Mouse (Mus musculus): ENCODE results near the gene Ccser1. TPM values are rescaled to one million over a fixed set of nuclear protein-coding genes. Genes with fewer than 3 reads are reported as not detected.

The Ccser1 gene
- total RNA-seq (2021) = 1 to 10 TPM; 1.1 to 2.8 TPM
- long read RNA-seq, experiment 1, partial matches to known transcripts = 1 of 4 reads
- long read RNA-seq, experiment 1, other reads (novel, unspliced or antisense) = 3 of 4 reads
- long read RNA-seq, experiment 2, partial matches to known transcripts = 0 of 1 reads
- long read RNA-seq, experiment 2, other reads (novel, unspliced or antisense) = 1 of 1 reads

GRCm38 (mm10) chr6:61179949-61180755 lies at the start of gene Ccser1:
Ccser1 (plus strand) TSS chr6:61180324.
- DNase-seq = peak; percentile 40 to 54

GRCm38 (mm10) chr6:61136436-61136835 lies 43.7 kb upstream of the Ccser1 start:
- DNase-seq = no peak

- DNase-seq = no peak
Observed at GRCm38 (mm10) chr6:61143031-61143430, 37.1 kb upstream of the Ccser1 start.

GRCm38 (mm10) chr6:61152924-61153323 lies 27.2 kb upstream of the Ccser1 start:
- DNase-seq = no peak

- no peak for DNase-seq
Observed at GRCm38 (mm10) chr6:61154654-61155053, 25.5 kb upstream of the Ccser1 start.

GRCm38 (mm10) chr6:61155059-61155629 lies 25.0 kb upstream of the Ccser1 start:
- DNase-seq = no peak

- DNase-seq = no peak
Observed at GRCm38 (mm10) chr6:61155718-61156117, 24.4 kb upstream of the Ccser1 start.

GRCm38 (mm10) chr6:61162117-61162516 lies 18.0 kb upstream of the Ccser1 start:
- DNase-seq = no peak

GRCm38 (mm10) chr6:61166891-61167290 lies 13.2 kb upstream of the Ccser1 start:
- no peak for DNase-seq

GRCm38 (mm10) chr6:61176126-61176525 lies 4.0 kb upstream of the Ccser1 start:
- no peak for DNase-seq

GRCm38 (mm10) chr6:61177476-61177875 lies 2.6 kb upstream of the Ccser1 start:
- no peak for DNase-seq

GRCm38 (mm10) chr6:61179641-61179948 lies 529 bp upstream of the Ccser1 start:
- no peak for DNase-seq

GRCm38 (mm10) chr6:61180756-61181191 lies 650 bp downstream of the Ccser1 start:
- DNase-seq = peak in 1 of 2 experiments; percentile 5

GRCm38 (mm10) chr6:61189029-61189428 lies 8.9 kb downstream of the Ccser1 start:
- no peak for DNase-seq

- no peak for DNase-seq
Observed at GRCm38 (mm10) chr6:61191597-61192386, 11.7 kb downstream of the Ccser1 start.

GRCm38 (mm10) chr6:61203344-61203743 lies 23.2 kb downstream of the Ccser1 start:
- DNase-seq = no peak

- DNase-seq = no peak
Observed at GRCm38 (mm10) chr6:61206042-61206441, 25.9 kb downstream of the Ccser1 start.

GRCm38 (mm10) chr6:61206619-61207018 lies 26.5 kb downstream of the Ccser1 start:
- DNase-seq = no peak

- no peak for DNase-seq
Observed at GRCm38 (mm10) chr6:61210061-61210737, 30.1 kb downstream of the Ccser1 start.

- no peak for DNase-seq
Observed at GRCm38 (mm10) chr6:61215705-61216104, 35.6 kb downstream of the Ccser1 start.

- no peak for DNase-seq
Observed at GRCm38 (mm10) chr6:61216514-61216913, 36.4 kb downstream of the Ccser1 start.

GRCm38 (mm10) chr6:61217717-61218116 lies 37.6 kb downstream of the Ccser1 start:
- DNase-seq = no peak

Measured in heart, adult 18-20 months (tissue).